Mouse (Mus musculus) heart, embryonic 10.5 days (tissue): Measurements from ENCODE around the gene Shkbp1. TPM values are rescaled to one million over a fixed set of nuclear protein-coding genes. Genes with fewer than 3 reads are reported as not detected.

Experiments
- DNase-seq: peaks from one replicate; pipeline ENCODE4 v3.0.0-alpha.2; 2017; ENCODE audit warnings: low spot score
- H3K27ac ChIP-seq: fragments of 300-500 bp; sonication (generic); 2 replicates; pipeline ENCODE4 v1.5.1; 2016; ENCODE audit warnings: mild to moderate bottlenecking
- H3K27me3 ChIP-seq: fragments of 300-500 bp; sonication (generic); 2 replicates; pipeline ENCODE4 v1.6.1; 2016; ENCODE audit warnings: mild to moderate bottlenecking; ENCODE audit not compliant: poor library complexity, insufficient read depth, severe bottlenecking
- H3K36me3 ChIP-seq: fragments of 300-500 bp; sonication (generic); 2 replicates; pipeline ENCODE4 v1.6.1; 2016; ENCODE audit warnings: mild to moderate bottlenecking, moderate library complexity
- H3K4me1 ChIP-seq: fragments of 300-500 bp; sonication (generic); 2 replicates; pipeline ENCODE4 v1.6.1; 2016; ENCODE audit warnings: mild to moderate bottlenecking
- H3K4me3 ChIP-seq: fragments of 300-500 bp; sonication (generic); 2 replicates; pipeline ENCODE4 v1.5.1; 2016; ENCODE audit warnings: mild to moderate bottlenecking, moderate library complexity
- H3K9me3 ChIP-seq: fragments of 300-500 bp; sonication (generic); 2 replicates; pipeline ENCODE4 v1.6.1; 2016; ENCODE audit warnings: mild to moderate bottlenecking, moderate library complexity
- WGBS: fragments of 180-500 bp; shearing (Covaris S2); methylation state at CpG from one replicate; pipeline ENCODE4 v1.1.7; 2016; 5-methylcytosine and 5-hydroxymethylcytosine counted together
- polyA plus RNA-seq: library from polyadenylated mRNA; unstranded; fragments of >200 nt; fragmentation: Nextera tagmentation; extraction: Ambion mirVana; gene quantifications from 2 replicates; pipeline ENCODE4 v1.2.1, GENCODE M21; 2016

Shkbp1 gene
- polyA plus RNA-seq, 1 experiment from 2014 or later = 50.4 TPM

GRCm38 (mm10) chr7:27310996-27311535, 44.8 kb downstream of the Shkbp1 start:
- peaks cover 6% of the 10 kb centered on the region; the same call in 1 of the 2 replicates for H3K36me3 ChIP-seq
- DNase-seq = no peak
- peaks cover 10% of the 10 kb centered on the region; the same call in 1 of the 2 replicates for H3K9me3 ChIP-seq
- H3K27me3 ChIP-seq = peaks cover 48% of the 10 kb centered on the region
- H3K4me3 ChIP-seq = peak overlapping the region; percentile 52; the same call in 1 of the 2 replicates
- no peak overlapping the region for H3K27ac ChIP-seq
- 37% methylated on average over 8 of the region's 8 CpGs for WGBS
- H3K4me1 ChIP-seq = peaks cover 16% of the 10 kb centered on the region

DNA sequence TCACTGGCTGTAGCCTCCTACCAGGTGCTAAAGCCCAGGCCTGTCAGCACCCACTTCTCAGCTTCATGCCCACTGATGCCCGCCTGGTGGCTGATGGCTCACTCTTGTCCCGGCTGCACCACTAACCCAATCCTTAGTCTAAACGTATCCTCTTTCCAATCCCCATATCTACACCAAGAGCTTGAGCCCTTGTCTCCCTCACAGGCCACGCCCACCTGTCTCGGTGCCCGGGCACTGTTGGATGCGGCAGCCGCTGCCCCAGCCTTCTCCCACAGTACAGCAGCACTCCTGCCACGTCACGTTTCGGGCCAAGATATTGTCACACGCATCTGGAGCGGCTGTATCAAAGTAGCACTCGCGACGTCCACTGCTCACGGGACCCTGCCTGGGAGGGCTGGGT, 45.5 kb downstream of the Shkbp1 start:
- 8% methylated on average over 17 of the region's 17 CpGs for WGBS
- H3K4me3 ChIP-seq = peak overlapping the region; percentile 52
- DNase-seq = no peak
- peaks cover 16% of the 10 kb centered on the region for H3K4me1 ChIP-seq
- peaks cover 56% of the 10 kb centered on the region for H3K27me3 ChIP-seq
- peaks cover 10% of the 10 kb centered on the region; the same call in 1 of the 2 replicates for H3K9me3 ChIP-seq
- H3K27ac ChIP-seq = no peak overlapping the region
- H3K36me3 ChIP-seq = peaks cover 6% of the 10 kb centered on the region; the same call in 1 of the 2 replicates

- Histone ChIP-seq H3K9me3 (peaks cover 10% of the 10 kb centered on the region; the same call in 1 of the 2 replicates), H3K4me1 (peaks cover 16% of the 10 kb centered on the region), H3K27ac (no peak overlapping the region), H3K36me3 (peaks cover 6% of the 10 kb centered on the region; the same call in 1 of the 2 replicates), H3K4me3 (peak overlapping the region; percentile 52), H3K27me3 (peaks cover 61% of the 10 kb centered on the region)
- 51% methylated on average over 3 of the region's 3 CpGs for WGBS
- DNase-seq = no peak
These were observed 46.0 kb downstream of the Shkbp1 start for GRCm38 (mm10) chr7:27309832-27310231.

DNA sequence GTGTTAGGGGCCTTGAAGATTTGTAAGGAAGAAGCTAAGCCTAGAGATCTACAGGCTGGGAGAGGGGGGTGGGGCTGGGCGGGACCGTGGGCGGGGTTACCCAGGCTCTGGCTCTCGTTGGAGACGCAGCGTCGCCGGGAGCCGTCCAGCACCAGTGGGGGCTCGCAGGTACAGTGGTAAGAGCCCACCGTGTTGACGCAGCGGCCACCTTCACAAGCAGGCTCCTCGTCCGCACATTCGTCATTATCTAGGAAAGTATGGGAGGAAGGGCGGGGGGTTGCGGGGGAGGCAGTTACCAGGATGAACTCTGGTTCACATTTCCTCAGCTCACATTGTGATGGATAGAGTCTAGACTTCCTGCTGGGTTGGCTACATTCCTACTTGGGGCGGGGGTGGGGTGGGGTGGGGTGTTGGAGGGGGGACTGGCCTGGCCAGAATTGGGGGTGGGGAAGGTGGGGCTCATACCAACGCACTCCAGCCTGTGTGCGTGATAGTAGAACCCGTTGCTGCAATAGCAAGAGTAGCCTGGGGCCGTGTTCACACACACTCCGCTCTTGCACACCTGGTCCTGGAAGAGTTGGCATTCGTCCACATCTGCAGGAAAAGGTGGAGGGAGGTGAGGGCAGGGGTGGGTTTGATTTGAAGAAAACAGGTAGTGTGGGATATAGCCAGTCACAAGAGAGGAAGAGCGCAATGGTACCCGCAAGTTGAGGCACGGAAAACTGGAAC, 46.8 kb downstream of the Shkbp1 start:
- H3K4me1 ChIP-seq = peaks cover 16% of the 10 kb centered on the region
- peaks cover 1% of the 10 kb centered on the region; the same call in 1 of the 2 replicates for H3K36me3 ChIP-seq
- H3K27ac ChIP-seq = peak overlapping the region; percentile 25; the same call in 1 of the 2 replicates
- WGBS = 9% methylated on average over 28 of the region's 28 CpGs
- H3K27me3 ChIP-seq = peaks cover 69% of the 10 kb centered on the region
- DNase-seq = no peak
- H3K9me3 ChIP-seq = peaks cover 5% of the 10 kb centered on the region; the same call in 1 of the 2 replicates
- H3K4me3 ChIP-seq = peak overlapping the region; percentile 53

GRCm38 (mm10) chr7:27307551-27307950, 48.3 kb downstream of the Shkbp1 start:
- H3K9me3 ChIP-seq = no peaks in the 10 kb centered on the region
- peaks cover 80% of the 10 kb centered on the region for H3K27me3 ChIP-seq
- H3K4me3 ChIP-seq = no peak overlapping the region
- H3K36me3 ChIP-seq = no peaks in the 10 kb centered on the region
- H3K4me1 ChIP-seq = peaks cover 16% of the 10 kb centered on the region
- no peak for DNase-seq
- WGBS = 63% methylated on average over 9 of the region's 9 CpGs
- H3K27ac ChIP-seq = no peak overlapping the region

- WGBS = 70% methylated on average over 24 of the region's 24 CpGs
- no peak for DNase-seq
- Histone ChIP-seq H3K9me3 (no peaks in the 10 kb centered on the region), H3K4me1 (peaks cover 16% of the 10 kb centered on the region), H3K4me3 (no peak overlapping the region), H3K27ac (no peak overlapping the region), H3K27me3 (peaks cover 74% of the 10 kb centered on the region), H3K36me3 (no peaks in the 10 kb centered on the region)
These were observed 49.4 kb downstream of the Shkbp1 start for GRCm38 (mm10) chr7:27306161-27307160.

- peaks cover 61% of the 10 kb centered on the region for H3K27me3 ChIP-seq
- peaks cover 8% of the 10 kb centered on the region for H3K4me1 ChIP-seq
- 80% methylated on average over 17 of the region's 17 CpGs for WGBS
- H3K4me3 ChIP-seq = no peak overlapping the region
- DNase-seq = no peak
- no peak overlapping the region for H3K27ac ChIP-seq
- H3K9me3 ChIP-seq = no peaks in the 10 kb centered on the region
- no peaks in the 10 kb centered on the region for H3K36me3 ChIP-seq
These were observed 50.6 kb downstream of the Shkbp1 start for GRCm38 (mm10) chr7:27305091-27305730.

DNA sequence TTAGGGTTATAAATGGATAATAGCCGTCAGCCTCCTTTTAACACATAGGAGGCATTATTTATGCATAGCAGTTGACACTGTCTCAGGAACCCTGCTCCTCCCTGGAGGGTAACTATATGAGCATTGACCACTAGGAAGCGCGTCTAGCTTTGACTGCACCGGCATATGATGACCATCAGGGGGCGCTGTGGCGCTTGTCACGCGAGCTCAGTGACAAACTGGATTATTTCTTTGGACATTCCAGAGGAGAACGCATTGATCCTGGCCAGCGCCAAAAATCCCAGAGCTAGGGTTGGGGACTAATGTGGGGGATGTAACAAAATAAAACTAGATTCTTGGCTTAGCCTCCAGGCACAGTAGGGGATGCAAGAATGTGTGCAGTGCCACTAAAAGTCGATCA, 53.6 kb downstream of the Shkbp1 start:
- no peaks in the 10 kb centered on the region for H3K9me3 ChIP-seq
- no peak overlapping the region for H3K4me3 ChIP-seq
- WGBS = 10% methylated on average over 11 of the region's 11 CpGs
- no peak overlapping the region for H3K27ac ChIP-seq
- no peaks in the 10 kb centered on the region for H3K4me1 ChIP-seq
- DNase-seq = no peak
- no peaks in the 10 kb centered on the region for H3K36me3 ChIP-seq
- H3K27me3 ChIP-seq = peaks cover 42% of the 10 kb centered on the region

- no peaks in the 10 kb centered on the region for H3K4me1 ChIP-seq
- no peaks in the 10 kb centered on the region for H3K36me3 ChIP-seq
- DNase-seq = no peak
- no peak overlapping the region for H3K4me3 ChIP-seq
- 80% methylated on average over 5 of the region's 5 CpGs for WGBS
- H3K9me3 ChIP-seq = no peaks in the 10 kb centered on the region
- no peak overlapping the region for H3K27ac ChIP-seq
- H3K27me3 ChIP-seq = peaks cover 29% of the 10 kb centered on the region
These were observed 55.0 kb downstream of the Shkbp1 start for GRCm38 (mm10) chr7:27300801-27301200.

- no peak for DNase-seq
- Histone ChIP-seq H3K4me3 (no peak overlapping the region), H3K4me1 (no peaks in the 10 kb centered on the region), H3K9me3 (no peaks in the 10 kb centered on the region), H3K36me3 (no peaks in the 10 kb centered on the region), H3K27me3 (peaks cover 25% of the 10 kb centered on the region), H3K27ac (no peak overlapping the region)
- 69% methylated on average over 4 of the region's 4 CpGs for WGBS
These were observed 55.5 kb downstream of the Shkbp1 start for GRCm38 (mm10) chr7:27300351-27300750.

DNA sequence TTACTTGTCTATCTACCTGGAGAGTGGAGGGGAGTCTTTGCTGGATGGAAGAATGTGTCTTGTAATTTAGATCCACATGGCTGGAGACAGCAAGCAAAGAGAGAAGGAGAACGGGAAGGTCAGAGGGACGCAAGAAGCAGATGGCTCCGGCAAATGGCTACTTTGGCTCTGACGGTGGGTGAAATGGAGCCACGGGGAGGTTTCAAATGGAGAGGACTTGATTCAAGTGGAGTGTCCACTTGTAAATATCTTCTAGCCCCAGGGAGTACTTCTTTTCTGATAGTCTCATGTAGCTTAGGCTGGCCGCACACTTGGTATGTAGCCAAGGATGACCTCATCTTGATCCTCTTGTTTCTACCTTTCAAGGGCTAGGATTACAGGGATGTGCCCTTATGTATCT, 57.0 kb downstream of the Shkbp1 start:
- WGBS = 83% methylated on average over 6 of the region's 6 CpGs
- H3K27ac ChIP-seq = no peak overlapping the region
- H3K4me1 ChIP-seq = no peaks in the 10 kb centered on the region

GRCm38 (mm10) chr7:27298033-27298610, 57.7 kb downstream of the Shkbp1 start:
- H3K4me3 ChIP-seq = no peak overlapping the region
- H3K36me3 ChIP-seq = no peaks in the 10 kb centered on the region
- H3K27me3 ChIP-seq = 0 out of 2 replicates have a peak, but pooled peaks cover 3% of the 10 kb centered on the region
- WGBS = 79% methylated on average over 16 of the region's 16 CpGs
- no peak for DNase-seq
- H3K27ac ChIP-seq = no peak overlapping the region
- H3K4me1 ChIP-seq = no peaks in the 10 kb centered on the region
- no peaks in the 10 kb centered on the region for H3K9me3 ChIP-seq

More for the DNA sequence above, 57.0 kb downstream of the Shkbp1 start:
- peaks cover 9% of the 10 kb centered on the region; the same call in 1 of the 2 replicates for H3K27me3 ChIP-seq
- no peaks in the 10 kb centered on the region for H3K36me3 ChIP-seq
- H3K9me3 ChIP-seq = no peaks in the 10 kb centered on the region
- no peak for DNase-seq
- no peak overlapping the region for H3K4me3 ChIP-seq
